Comparison of ENCODE assay signal across 9 mouse cellular contexts in genomic region chr2:174299771-174300160, GRCm38 (mm10). TPM values are rescaled to one million over a fixed set of nuclear protein-coding genes. Genes with fewer than 3 reads are reported as not detected.
DNase-seq lines count a peak whose midpoint lies in the region; ATAC-seq and TF ChIP-seq lines count a peak whose summit lies in the region.
"Had no signal": no experiment of that assay in that cellular context is flagged by ENCODE, and none has a peak within 500 bp of the region (broad histone marks: within the 10 kb centered on the region; RNA-seq: fewer than 3 reads in every experiment).

No protein-coding gene starts in this region.

- intact Hi-C loops in left cerebral cortex, postnatal 36 days (cut with DNase I) = loop anchor here (5.0 kb wide), 2 partner anchors 222 to 712 kb away; partner anchors contain the start of gene Stx16

- H3K4me2 ChIP-seq in lung, embryonic 15.5 days = peak overlapping the region; percentile 55
- H3K4me2 ChIP-seq in forebrain, embryonic 14.5 days (ENCODE audit: low read length) = peak overlapping the region; percentile 32
- H3K4me2 ChIP-seq in limb, embryonic 14.5 days (replicated peaks; ENCODE audit: low read depth, low read length, severe bottlenecking) = peak overlapping the region; percentile 43
- H3K4me2 ChIP-seq in stomach, embryonic 14.5 days (replicated peaks; ENCODE audit: low read depth, low read length) = peak overlapping the region; percentile 42

- no peak overlapping the region for H3K27ac ChIP-seq in lung, embryonic 15.5 days
- no peak overlapping the region for H3K27ac ChIP-seq in forebrain, embryonic 14.5 days (ENCODE audit: low read depth, low read length)
- no peak overlapping the region for H3K27ac ChIP-seq in limb, embryonic 14.5 days (replicated peaks; ENCODE audit: low read depth, low read length)
- H3K27ac ChIP-seq in stomach, embryonic 14.5 days (ENCODE audit: low read length) = no peak overlapping the region

- WGBS in lung, embryonic 15.5 days = 46% methylated on average over 34 of the region's 34 CpGs
- 51% methylated on average over 34 of the region's 34 CpGs for WGBS in forebrain, embryonic 14.5 days
- 54% methylated on average over 33 of the region's 34 CpGs for WGBS in limb, embryonic 14.5 days
- 40% methylated on average over 34 of the region's 34 CpGs for WGBS in stomach, embryonic 14.5 days

- DNase-seq in lung, postnatal 14 days = no peak
- DNase-seq in forebrain, embryonic 14.5 days (ENCODE audit: low spot score) = no peak
- DNase-seq in limb, embryonic 14.5 days (ENCODE audit: low spot score) = no peak
- no peak for DNase-seq in layer of hippocampus, adult 8-10 months (ENCODE audit: low spot score in 2 of 2)
- DNase-seq in left cerebral cortex, postnatal 36 days (ENCODE audit: low spot score in 2 of 2) = no peak
- DNase-seq: cerebellum, postnatal 25 days; kidney, adult 8-10 months had no signal

- peaks cover 37% of the 10 kb centered on the region for H3K27me3 ChIP-seq in lung, embryonic 15.5 days
- peaks cover 37% of the 10 kb centered on the region for H3K27me3 ChIP-seq in forebrain, embryonic 14.5 days (replicated peaks; ENCODE audit: control insufficient read depth, insufficient read depth, low read length)
- H3K27me3 ChIP-seq in limb, embryonic 14.5 days (ENCODE audit: control insufficient read depth, insufficient read depth, low read length) = peaks cover 39% of the 10 kb centered on the region
- H3K27me3 ChIP-seq in stomach, embryonic 14.5 days (ENCODE audit: control insufficient read depth, insufficient read depth, low read length) = peaks cover 16% of the 10 kb centered on the region; the same call in 1 of the 2 replicates

- ATAC-seq in lung, embryonic 15.5 days (ENCODE audit: borderline replicate concordance, extremely low read depth, low FRiP score, low TSS enrichment) = no peak
- ATAC-seq in forebrain, embryonic 14.5 days = no peak
- ATAC-seq in limb, embryonic 14.5 days (ENCODE audit: low FRiP score, low read depth) = no peak
- no peak for ATAC-seq in stomach, embryonic 14.5 days (ENCODE audit: insufficient number of reproducible peaks, insufficient read depth, low FRiP score, low read depth)

- H3K36me3 ChIP-seq in lung, embryonic 15.5 days = 0 out of 2 replicates have a peak, but pooled peaks cover 6% of the 10 kb centered on the region
- H3K36me3 ChIP-seq in forebrain, embryonic 14.5 days (ENCODE audit: control insufficient read depth, insufficient read depth, low read length) = no peaks in the 10 kb centered on the region
- peaks cover 22% of the 10 kb centered on the region; the same call in 1 of the 2 replicates for H3K36me3 ChIP-seq in limb, embryonic 14.5 days (ENCODE audit: control insufficient read depth, insufficient read depth, low read length)
- no peaks in the 10 kb centered on the region for H3K36me3 ChIP-seq in stomach, embryonic 14.5 days (ENCODE audit: control insufficient read depth, insufficient read depth, low read length)

- no peak overlapping the region for H3K9ac ChIP-seq in lung, embryonic 15.5 days
- H3K9ac ChIP-seq in forebrain, embryonic 14.5 days (ENCODE audit: low read length) = no peak overlapping the region
- H3K9ac ChIP-seq in limb, embryonic 14.5 days (ENCODE audit: low read depth, low read length, severe bottlenecking) = 0 out of 2 replicates have a peak overlapping the region, but pooled peaks have one; percentile 28
- H3K9ac ChIP-seq in stomach, embryonic 14.5 days (replicated peaks; ENCODE audit: low read depth, low read length) = no peak overlapping the region

- TF ChIP-seq POLR2A in limb, embryonic 14.5 days (IDR thresholded peaks at IDR 0.05; ENCODE audit: borderline replicate concordance, extremely low read depth, insufficient read depth, insufficient read length) = no peak

- peaks cover 43% of the 10 kb centered on the region for H3K9me3 ChIP-seq in lung, embryonic 15.5 days
- peaks cover 45% of the 10 kb centered on the region for H3K9me3 ChIP-seq in forebrain, embryonic 14.5 days (replicated peaks; ENCODE audit: control insufficient read depth, low read length)
- peaks cover 62% of the 10 kb centered on the region for H3K9me3 ChIP-seq in limb, embryonic 14.5 days (ENCODE audit: control insufficient read depth, low read length)
- H3K9me3 ChIP-seq in stomach, embryonic 14.5 days (ENCODE audit: control insufficient read depth, low read depth, low read length) = peaks cover 53% of the 10 kb centered on the region

- peak overlapping the region; percentile 35 for H3K4me3 ChIP-seq in lung, embryonic 15.5 days
- H3K4me3 ChIP-seq in forebrain, embryonic 14.5 days (ENCODE audit: low read depth, low read length) = peak overlapping the region; percentile 8
- peak overlapping the region; percentile 34 for H3K4me3 ChIP-seq in limb, embryonic 14.5 days (replicated peaks; ENCODE audit: low read length)
- H3K4me3 ChIP-seq in stomach, embryonic 14.5 days (ENCODE audit: low read depth, low read length) = peak overlapping the region; percentile 28

- peaks cover 20% of the 10 kb centered on the region; the same call in 1 of the 2 replicates for H3K4me1 ChIP-seq in lung, embryonic 15.5 days
- peaks cover 2% of the 10 kb centered on the region; the same call in 1 of the 2 replicates for H3K4me1 ChIP-seq in forebrain, embryonic 14.5 days (ENCODE audit: control insufficient read depth, insufficient read depth, low read length)
- H3K4me1 ChIP-seq in limb, embryonic 14.5 days (ENCODE audit: control insufficient read depth, insufficient read depth, low read length) = no peaks in the 10 kb centered on the region
- no peaks in the 10 kb centered on the region for H3K4me1 ChIP-seq in stomach, embryonic 14.5 days (ENCODE audit: control insufficient read depth, insufficient read depth, low read length)

RNA-seq across cellular contexts. Expression of gene Gnas, which starts 15.6 kb away (rescaled TPM):
- polyA plus RNA-seq in lung, embryonic 15.5 days (2015; fragmentation: Nextera tagmentation; extraction: Ambion mirVana) = 2,028 and 2,095 TPM in 2 replicates
- polyA plus RNA-seq in forebrain, embryonic 14.5 days (2014; fragmentation: Nextera tagmentation; extraction: Ambion mirVana) = 966 and 1,076 TPM in 2 replicates
- polyA plus RNA-seq in limb, embryonic 14.5 days (2012; rRNA removed) = 2,875 and 2,934 TPM in 2 replicates
- 2,366 and 2,381 TPM in 2 replicates for polyA plus RNA-seq in limb, embryonic 14.5 days (2014; fragmentation: Nextera tagmentation; extraction: Ambion mirVana)
- polyA plus RNA-seq in stomach, embryonic 14.5 days (2014; fragmentation: Nextera tagmentation; extraction: Ambion mirVana) = 1,470 and 1,806 TPM in 2 replicates
- 1,000 to 10,000 TPM; 1,786 to 1,958 (median 1,837) TPM for total RNA-seq in layer of hippocampus, adult 8-10 months (2022)
- total RNA-seq in left cerebral cortex, postnatal 36 days (2021) = 1,000 to 10,000 TPM; 1,724 to 1,906 TPM

RNA-seq across cellular contexts. Expression of gene Gm20721, which starts 46.7 kb away (rescaled TPM):
- 25.3 and 26.4 TPM in 2 replicates for polyA plus RNA-seq in lung, embryonic 15.5 days (2015; fragmentation: Nextera tagmentation; extraction: Ambion mirVana)
- polyA plus RNA-seq in forebrain, embryonic 14.5 days (2014; fragmentation: Nextera tagmentation; extraction: Ambion mirVana) = 5.9 and 6.3 TPM in 2 replicates
- 0.65 and 0.73 TPM in 2 replicates for polyA plus RNA-seq in limb, embryonic 14.5 days (2012; rRNA removed)
- polyA plus RNA-seq in limb, embryonic 14.5 days (2014; fragmentation: Nextera tagmentation; extraction: Ambion mirVana) = 11.7 and 13.4 TPM in 2 replicates
- polyA plus RNA-seq in stomach, embryonic 14.5 days (2014; fragmentation: Nextera tagmentation; extraction: Ambion mirVana) = 6.9 and 7.2 TPM in 2 replicates
- 1 to 10 TPM; 1.2 to 2.9 (median 1.8) TPM for total RNA-seq in layer of hippocampus, adult 8-10 months (2022)
- total RNA-seq in left cerebral cortex, postnatal 36 days (2021) = 1 to 10 TPM; 3.0 TPM
